Mouse (Mus musculus) embryonic fibroblast, embryonic 13.5 days (primary cell): ENCODE measurements at regions not wholly inside any gene's neighbourhood (a gene's known extent, or its start where the extent isn't known, plus 50 kb on each side); places are given as distances from the start of the nearest gene placed in this dataset.

Experiments used
- H3K27ac ChIP-seq: 2 replicates; pipeline ENCODE4 v1.5.1; 2012; ENCODE audit warnings: low read length, control low read depth, inconsistent platforms; ENCODE audit not compliant: insufficient read depth
- H3K4me1 ChIP-seq: 2 replicates; pipeline ENCODE4 v1.6.1; 2011; ENCODE audit warnings: low read length; ENCODE audit not compliant: control insufficient read depth, insufficient read depth
- H3K4me3 ChIP-seq: 2 replicates; pipeline ENCODE4 v1.5.1; 2011; ENCODE audit warnings: mild to moderate bottlenecking, control low read depth, low read length; ENCODE audit not compliant: insufficient read depth
- CTCF ChIP-seq: IDR thresholded peaks from 2 replicates; pipeline ENCODE4 v1.5.1; 2011; ENCODE audit warnings: mild to moderate bottlenecking, control low read depth, low read length, moderate library complexity, borderline replicate concordance; ENCODE audit not compliant: insufficient read depth
- POLR2A ChIP-seq: IDR thresholded peaks from 2 replicates; pipeline ENCODE4 v1.6.1; 2011; ENCODE audit warnings: low read depth, mild to moderate bottlenecking, control low read depth, low read length, moderate library complexity

GRCm38 (mm10) chr16:74743512-74743911, 331.9 kb upstream of the Robo2 start:
- Histone ChIP-seq H3K4me1 (no peaks in the 10 kb centered on the region), H3K4me3 (no peak overlapping the region), H3K27ac (no peak overlapping the region)
- TF ChIP-seq CTCF (no peak), POLR2A (no peak)

- Histone ChIP-seq H3K4me3 (no peak overlapping the region), H3K4me1 (no peaks in the 10 kb centered on the region), H3K27ac (no peak overlapping the region)
- TF ChIP-seq POLR2A (no peak), CTCF (no peak)
These were observed 327.8 kb upstream of the Robo2 start for GRCm38 (mm10) chr16:74739194-74740135.

DNA sequence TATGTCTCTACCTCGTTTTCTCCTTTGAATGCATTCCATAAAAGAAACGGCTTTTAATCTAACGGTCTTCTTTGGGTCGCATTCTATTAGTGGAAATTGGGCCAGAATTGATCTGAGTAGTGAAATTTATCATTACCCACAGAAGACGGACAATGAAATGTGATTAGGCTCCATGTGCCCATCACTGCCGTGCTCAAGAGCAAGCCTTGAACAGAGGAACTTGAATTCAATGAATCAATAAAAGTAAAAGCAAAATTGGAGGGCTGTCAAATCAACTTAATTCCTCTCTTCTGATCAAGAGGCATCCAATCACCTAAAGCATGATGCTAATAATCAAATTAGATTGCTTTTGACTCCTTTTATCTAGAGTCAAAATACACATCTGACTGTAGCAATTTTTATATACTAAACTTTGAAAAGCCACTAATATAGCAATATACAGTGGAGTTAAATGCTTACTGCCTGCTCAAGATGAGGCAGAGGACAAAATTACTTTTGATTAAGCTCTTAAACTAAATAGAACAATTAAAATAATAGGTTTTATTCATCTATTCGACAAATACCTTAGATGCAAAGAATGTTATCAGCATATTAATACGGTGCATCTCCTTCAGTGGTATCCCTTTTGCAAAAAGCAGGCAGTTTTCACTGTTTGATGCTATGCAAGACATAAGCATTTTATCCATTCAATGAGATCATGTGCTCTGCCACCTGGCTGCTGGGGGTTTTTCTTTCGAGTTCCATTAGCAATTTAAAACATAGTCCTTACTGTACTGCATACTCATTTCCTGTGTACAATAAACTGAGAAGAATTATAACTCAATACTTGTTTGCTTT, 321.5 kb upstream of the Robo2 start:
- TF ChIP-seq CTCF = no peak
- TF ChIP-seq POLR2A = no peak

GRCm38 (mm10) chr16:74730169-74730794, 318.7 kb upstream of the Robo2 start:
- no peak for TF ChIP-seq CTCF
- TF ChIP-seq POLR2A = no peak
- H3K4me3 ChIP-seq = no peak overlapping the region
- H3K4me1 ChIP-seq = no peaks in the 10 kb centered on the region
- no peak overlapping the region for H3K27ac ChIP-seq

More for the DNA sequence above, 321.5 kb upstream of the Robo2 start:
- no peak overlapping the region for H3K4me3 ChIP-seq
- no peaks in the 10 kb centered on the region for H3K4me1 ChIP-seq
- no peak overlapping the region for H3K27ac ChIP-seq

GRCm38 (mm10) chr16:74723217-74723616, 311.6 kb upstream of the Robo2 start:
- no peak for TF ChIP-seq POLR2A
- TF ChIP-seq CTCF = no peak
- Histone ChIP-seq H3K4me3 (no peak overlapping the region), H3K27ac (no peak overlapping the region), H3K4me1 (no peaks in the 10 kb centered on the region)

DNA sequence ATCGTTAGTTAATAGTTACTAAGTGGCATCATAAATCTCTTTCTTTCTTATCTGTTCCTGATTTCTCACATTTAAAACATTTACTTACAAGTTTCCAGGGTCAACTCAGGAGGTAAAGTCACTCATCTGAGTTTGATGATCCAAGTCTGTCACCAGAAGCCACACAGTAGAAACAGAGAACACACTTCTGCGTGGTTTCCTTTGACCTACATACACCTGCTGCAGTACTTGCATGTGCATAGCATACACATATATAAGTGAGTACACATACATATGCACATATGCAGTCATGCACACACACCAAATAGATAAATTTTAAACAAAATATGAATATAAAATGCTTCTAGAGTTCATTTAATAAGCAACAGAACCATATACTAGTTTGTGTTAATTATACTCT, 306.5 kb upstream of the Robo2 start:
- TF ChIP-seq POLR2A (no peak), CTCF (no peak)
- no peak overlapping the region for H3K4me3 ChIP-seq
- H3K4me1 ChIP-seq = no peaks in the 10 kb centered on the region
- H3K27ac ChIP-seq = no peak overlapping the region

DNA sequence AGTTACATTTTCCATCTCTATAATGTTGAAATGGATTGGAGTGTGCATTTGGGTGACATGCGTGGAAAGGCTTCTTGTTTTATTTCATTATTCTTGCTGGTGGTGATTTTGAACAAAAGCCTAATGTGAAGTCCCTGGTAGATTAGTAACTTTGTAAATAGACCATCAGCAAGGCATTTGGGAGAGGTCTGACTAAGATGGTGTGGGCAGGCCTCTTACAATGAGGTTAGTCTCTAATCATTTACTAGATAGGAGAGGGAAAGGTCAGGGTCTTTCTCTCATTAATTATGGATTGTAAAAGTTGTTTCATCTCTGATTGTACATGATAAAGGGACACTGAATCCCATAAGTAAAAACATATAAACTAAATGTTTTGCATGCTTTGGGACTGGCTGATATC, 306.0 kb upstream of the Robo2 start:
- no peak for TF ChIP-seq CTCF
- no peak for TF ChIP-seq POLR2A

GRCm38 (mm10) chr16:74714950-74715349, 303.3 kb upstream of the Robo2 start:
- no peak for TF ChIP-seq CTCF
- TF ChIP-seq POLR2A = no peak
- Histone ChIP-seq H3K27ac (no peak overlapping the region), H3K4me3 (no peak overlapping the region), H3K4me1 (no peaks in the 10 kb centered on the region)

More for the DNA sequence above, 306.0 kb upstream of the Robo2 start:
- H3K27ac ChIP-seq = no peak overlapping the region
- H3K4me1 ChIP-seq = no peaks in the 10 kb centered on the region
- H3K4me3 ChIP-seq = no peak overlapping the region

- H3K4me3 ChIP-seq = no peak overlapping the region
- H3K27ac ChIP-seq = no peak overlapping the region
- H3K4me1 ChIP-seq = no peaks in the 10 kb centered on the region
- TF ChIP-seq CTCF (no peak), POLR2A (no peak)
These were observed 300.9 kb upstream of the Robo2 start for GRCm38 (mm10) chr16:74712515-74712914.

- Histone ChIP-seq H3K4me3 (no peak overlapping the region), H3K27ac (no peak overlapping the region), H3K4me1 (no peaks in the 10 kb centered on the region)
- TF ChIP-seq POLR2A = no peak
- TF ChIP-seq CTCF = no peak
These were observed 290.4 kb upstream of the Robo2 start for GRCm38 (mm10) chr16:74702067-74702466.
